Mouse (Mus musculus) bone marrow macrophage, adult 2 months (primary cell): ENCODE measurements at regions not wholly inside any gene's neighbourhood (a gene's known extent, or its start where the extent isn't known, plus 50 kb on each side); places are given as distances from the start of the nearest gene placed in this dataset.

Experiments
- CTCF ChIP-seq: IDR thresholded peaks from 2 replicates; pipeline ENCODE4 v1.5.1; 2012; ENCODE audit warnings: low read depth, mild to moderate bottlenecking, low read length, moderate library complexity
- POLR2A ChIP-seq: IDR thresholded peaks from 2 replicates; pipeline ENCODE4 v1.6.1; 2012; ENCODE audit warnings: mild to moderate bottlenecking, low read depth, low read length, borderline replicate concordance

GRCm38 (mm10) chr10:97158561-97159395, 320.6 kb upstream of the Dcn start:
- no peak for TF ChIP-seq CTCF
- TF ChIP-seq POLR2A, result no peak
